Mouse (Mus musculus) layer of hippocampus, adult 6 months (tissue): ENCODE data around the gene AC124502.3. TPM values are rescaled to one million over a fixed set of nuclear protein-coding genes. Genes with fewer than 3 reads are reported as not detected.

Experiments used
- long read RNA-seq, 2 experiments: library from polyadenylated mRNA; unstranded; transcript quantifications; one replicate each; pipeline ENCODE4 v2.0.0; 2019 to 2020
- polyA plus RNA-seq: library from polyadenylated mRNA; unstranded; fragments of <200 nt; fragmentation: Nextera tagmentation; gene quantifications from 2 replicates; pipeline ENCODE4 v1.2.3, GENCODE M21; 2021

AC124502.3 gene
- polyA plus RNA-seq = 2.2 and 2.6 TPM in 2 replicates
- long read RNA-seq, experiment 1, partial matches to known transcripts = 8 of 12 reads
- long read RNA-seq, experiment 1, other reads (novel, unspliced or antisense) = 4 of 12 reads
- long read RNA-seq, experiment 2, partial matches to known transcripts = 5 of 16 reads
- long read RNA-seq, experiment 2, other reads (novel, unspliced or antisense) = 10 of 16 reads

DNA sequence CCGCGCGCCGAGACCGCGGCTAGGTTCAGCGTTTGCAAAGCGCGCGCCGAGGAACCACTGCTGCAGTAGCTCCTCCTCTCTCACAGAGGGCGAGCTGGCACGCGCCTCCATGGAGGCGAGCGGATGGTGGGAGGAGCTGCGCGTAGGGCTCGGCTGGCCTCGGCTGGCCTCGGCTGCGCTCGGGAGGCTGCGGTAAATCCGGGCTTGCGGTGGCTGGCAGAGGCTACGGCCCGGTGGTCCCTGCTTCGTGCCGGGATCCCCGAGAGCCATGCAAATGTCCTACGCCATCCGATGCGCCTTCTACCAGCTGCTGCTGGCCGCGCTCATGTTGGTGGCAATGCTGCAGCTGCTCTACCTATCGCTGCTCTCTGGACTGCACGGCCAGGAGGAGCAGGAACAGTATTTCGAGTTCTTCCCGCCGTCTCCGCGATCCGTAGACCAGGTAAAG, at the start of gene AC124502.3, which contains the start of gene B4gat1:
TSS of gene AC124502.3 (plus strand) at position 183 of the 448 bp plus-strand sequence.
TSS of gene B4gat1 (plus strand) at position 118 of the 448 bp plus-strand sequence.

GRCm38 (mm10) chr19:4990256-4990625, 48.5 kb upstream of the AC124502.3 start, which contains the start of gene Npas4:
Gene Npas4, minus strand, starts transcription at chr19:4990316.

GRCm38 (mm10) chr19:5023621-5024479, 14.8 kb upstream of the AC124502.3 start, which contains the start of gene Slc29a2:
Gene Slc29a2, plus strand, starts transcription at chr19:5023860.

DNA sequence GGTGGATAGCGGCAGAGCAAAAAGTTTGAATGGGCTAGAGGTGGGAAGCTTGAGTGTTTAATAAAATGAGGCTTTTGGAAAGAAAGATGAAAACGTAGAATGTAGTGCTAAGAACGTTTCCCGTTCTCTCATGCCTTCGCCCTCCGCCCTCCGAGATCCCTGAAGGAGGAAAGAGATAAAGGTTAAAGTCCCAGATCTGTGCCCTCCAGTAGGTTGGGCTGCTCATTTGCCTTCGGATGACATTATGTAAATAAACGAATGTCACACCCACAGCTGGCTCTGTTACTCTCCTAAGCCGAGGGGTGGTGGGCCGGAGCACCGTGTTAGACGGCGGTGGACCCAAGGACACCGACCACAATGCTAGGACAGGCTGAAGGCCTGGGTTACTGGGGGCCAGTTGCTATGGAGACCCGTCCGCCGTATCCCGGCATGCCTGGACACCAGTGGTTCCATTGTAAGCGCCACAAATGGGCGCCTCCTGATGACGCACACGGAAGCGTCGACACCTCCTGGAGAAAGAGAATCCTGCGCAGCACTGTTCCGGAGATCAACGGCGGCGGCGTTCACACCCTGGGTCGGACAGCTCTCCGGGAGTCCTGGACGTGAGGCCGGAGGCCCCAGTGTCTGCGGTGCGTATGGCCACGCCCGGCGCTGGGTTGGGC, 2.3 kb downstream of the AC124502.3 start, which contains the start of gene Brms1:
TSS of gene Brms1 (plus strand) at position 493 of the 662 bp plus-strand sequence.

GRCm38 (mm10) chr19:5050047-5050905, 11.6 kb downstream of the AC124502.3 start, which contains the start of gene Rin1:
Gene Rin1, plus strand, starts transcription at chr19:5050481.

GRCm38 (mm10) chr19:5067867-5068569, 29.3 kb downstream of the AC124502.3 start, which contains the start of gene Cd248:
Gene Cd248, plus strand, starts transcription at chr19:5068078.

DNA sequence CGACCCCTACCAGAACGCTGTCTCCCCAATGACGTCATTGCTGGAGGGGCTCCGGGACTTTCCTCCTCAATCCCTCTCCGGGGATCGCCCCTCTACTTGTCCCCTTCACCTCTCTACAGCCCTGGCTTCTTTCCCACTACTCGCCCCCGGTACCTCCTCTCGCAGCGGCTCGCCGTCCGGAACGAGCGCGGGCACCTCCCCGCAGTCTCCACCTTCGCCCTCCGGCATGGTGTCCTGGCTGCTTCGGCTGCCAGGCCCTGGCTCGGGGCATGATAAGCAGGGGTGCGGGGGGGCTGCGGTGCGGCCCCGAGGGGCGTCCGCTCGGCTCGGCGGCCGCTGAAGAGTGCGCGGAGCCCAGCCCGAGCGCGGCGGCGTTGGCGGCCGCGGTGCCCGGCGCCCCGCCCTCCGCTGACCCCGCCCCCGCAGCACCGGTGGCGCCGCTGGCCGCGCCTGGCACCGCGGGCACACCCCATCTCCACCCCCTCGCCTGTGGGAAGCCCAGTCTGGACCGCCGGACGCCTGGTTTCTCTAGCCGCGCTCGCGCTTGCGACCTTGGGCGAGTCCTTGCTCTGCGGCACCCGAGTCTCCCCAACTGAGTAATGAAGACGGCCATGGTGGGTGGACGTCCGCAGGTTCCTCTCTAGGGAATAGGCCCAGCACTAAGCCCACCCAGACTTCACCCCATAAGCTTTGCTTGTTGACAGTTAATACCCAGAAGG, 46.6 kb downstream of the AC124502.3 start, which contains the start of gene Tmem151a:
TSS of gene Tmem151a (minus strand) at position 387 of the 719 bp plus-strand sequence.

GRCm38 (mm10) chr19:5087884-5088728, 49.4 kb downstream of the AC124502.3 start, which contains the start of gene Yif1a:
Gene Yif1a, plus strand, starts transcription at chr19:5088538.

DNA sequence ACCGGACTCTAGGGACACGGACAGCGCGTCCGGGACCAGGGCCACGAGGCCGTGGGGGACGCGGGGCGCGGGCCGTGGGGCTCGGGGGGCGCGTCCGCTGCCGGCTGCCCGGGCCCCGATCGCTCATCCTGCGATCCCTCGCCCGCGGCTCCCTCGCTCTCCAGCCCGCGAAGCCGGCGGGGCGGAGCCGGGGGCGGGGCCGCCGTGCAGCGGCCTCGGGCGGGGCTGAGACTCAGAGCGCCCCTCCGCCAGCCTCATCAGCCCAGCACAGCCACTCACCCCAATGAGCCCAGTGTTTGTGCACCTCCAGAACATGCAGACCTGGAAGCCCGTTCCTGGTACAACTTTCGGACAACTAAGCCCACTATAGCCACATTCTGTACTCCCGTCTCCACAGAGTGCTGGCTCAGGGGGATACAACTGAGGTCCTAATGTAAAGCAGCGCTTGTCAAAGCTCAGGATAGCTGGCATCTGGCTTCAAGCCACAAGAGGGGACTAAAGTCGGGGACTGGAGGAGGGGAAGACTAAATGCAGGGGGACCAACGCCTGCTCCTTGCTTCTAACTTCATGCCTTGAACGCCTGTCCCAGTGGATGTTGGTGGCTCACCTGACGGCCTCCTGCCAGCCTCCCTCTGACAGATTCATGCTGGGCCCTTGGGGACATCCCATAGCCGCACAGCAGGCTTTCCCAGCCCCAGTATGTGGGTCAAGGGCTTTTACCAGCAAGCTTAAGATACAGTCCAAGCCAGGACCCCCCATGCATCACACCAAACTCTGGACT, 59.9 kb downstream of the AC124502.3 start, which contains the start of gene Cnih2:
TSS of gene Cnih2 (minus strand) at position 159 of the 781 bp plus-strand sequence.

Other genes with a start within 250 kb of the AC124502.3 start
- gene Rbm4, start 245.0 kb upstream of the AC124502.3 start, polyA plus RNA-seq = 25.9 and 31.1 TPM in 2 replicates
- gene Gm21992, start 227.3 kb upstream of the AC124502.3 start, polyA plus RNA-seq = 6.4 and 9.5 TPM in 2 replicates
- 8.9 and 10.8 TPM in 2 replicates for gene Rbm14, start 227.3 kb upstream of the AC124502.3 start, polyA plus RNA-seq
- 41.3 and 45.9 TPM in 2 replicates for gene Ccs, start 199.6 kb upstream of the AC124502.3 start, polyA plus RNA-seq
- gene Ccdc87, start 199.5 kb upstream of the AC124502.3 start, polyA plus RNA-seq = 1.6 and 1.7 TPM in 2 replicates
- 112 TPM in 2 replicates for gene Ctsf, start 183.8 kb upstream of the AC124502.3 start, polyA plus RNA-seq
- 0.69 and 1.2 TPM in 2 replicates for gene Actn3, start 161.0 kb upstream of the AC124502.3 start, polyA plus RNA-seq
- gene Zdhhc24, start 160.2 kb upstream of the AC124502.3 start, polyA plus RNA-seq = 9.4 and 11.3 TPM in 2 replicates
- gene Bbs1, start 132.3 kb upstream of the AC124502.3 start, polyA plus RNA-seq = 10.9 and 14.6 TPM in 2 replicates
- gene Dpp3, start 110.6 kb upstream of the AC124502.3 start, polyA plus RNA-seq = 20.4 and 22.2 TPM in 2 replicates
- gene Peli3, start 95.8 kb upstream of the AC124502.3 start, polyA plus RNA-seq = 7.8 and 8.6 TPM in 2 replicates
- 144 and 145 TPM in 2 replicates for gene Mrpl11, start 76.7 kb upstream of the AC124502.3 start, polyA plus RNA-seq
- gene Npas4, start 48.6 kb upstream of the AC124502.3 start, polyA plus RNA-seq = 5.2 and 8.9 TPM in 2 replicates
- gene Slc29a2, start 15.0 kb upstream of the AC124502.3 start, polyA plus RNA-seq = 8.2 and 8.5 TPM in 2 replicates
- gene B4gat1, start 65 bp upstream of the AC124502.3 start, polyA plus RNA-seq = 149 and 162 TPM in 2 replicates
- gene Brms1, start 2.5 kb downstream of the AC124502.3 start, polyA plus RNA-seq = 27.0 and 31.7 TPM in 2 replicates
- 21.3 TPM in 2 replicates for gene Rin1, start 11.6 kb downstream of the AC124502.3 start, polyA plus RNA-seq
- gene Cd248, start 29.2 kb downstream of the AC124502.3 start, polyA plus RNA-seq = 2.0 and 3.4 TPM in 2 replicates
- 118 and 149 TPM in 2 replicates for gene Tmem151a, start 46.6 kb downstream of the AC124502.3 start, polyA plus RNA-seq
- 46.2 and 52.4 TPM in 2 replicates for gene Yif1a, start 49.6 kb downstream of the AC124502.3 start, polyA plus RNA-seq
- 84.4 and 102 TPM in 2 replicates for gene Cnih2, start 59.6 kb downstream of the AC124502.3 start, polyA plus RNA-seq
- gene Rab1b, start 68.2 kb downstream of the AC124502.3 start, polyA plus RNA-seq = 152 and 166 TPM in 2 replicates
- 12.8 and 13.5 TPM in 2 replicates for gene Klc2, start 79.7 kb downstream of the AC124502.3 start, polyA plus RNA-seq
- 25.5 and 25.8 TPM in 2 replicates for gene Pacs1, start 234.2 kb downstream of the AC124502.3 start, polyA plus RNA-seq